Mouse (Mus musculus) lung, postnatal 0 days (tissue): ENCODE data around the gene Igsf21. TPM values are rescaled to one million over a fixed set of nuclear protein-coding genes. Genes with fewer than 3 reads are reported as not detected.

Source experiments
- ATAC-seq: fragments of 200-750 bp; cut with Nextera tagmentation; 2 replicates; pipeline ENCODE4 v1.8.0; 2017; ENCODE audit warnings: moderate library complexity
- DNase-seq: peaks from one replicate; pipeline ENCODE4 v3.0.0-alpha.2; 2016; ENCODE audit warnings: low spot score
- H3K27ac ChIP-seq: fragments of 300-500 bp; sonication (generic); 2 replicates; pipeline ENCODE4 v1.5.1; 2014; ENCODE audit warnings: antibody characterized with exemption, mild to moderate bottlenecking, low read length, mixed read lengths
- H3K27me3 ChIP-seq: fragments of 300-500 bp; sonication (generic); replicated peaks from 2 replicates; pipeline ENCODE4 v1.6.1; 2014; ENCODE audit warnings: low read length, mixed read lengths; ENCODE audit not compliant: insufficient read depth
- H3K36me3 ChIP-seq: fragments of 300-500 bp; sonication (generic); 2 replicates; pipeline ENCODE4 v1.6.1; 2014; ENCODE audit warnings: low read length, mixed read lengths; ENCODE audit not compliant: insufficient read depth
- H3K4me1 ChIP-seq: fragments of 300-500 bp; sonication (generic); 2 replicates; pipeline ENCODE4 v1.6.1; 2014; ENCODE audit warnings: antibody characterized with exemption, low read depth, low read length, mixed read lengths; ENCODE audit not compliant: insufficient read depth
- H3K4me2 ChIP-seq: fragments of 300-500 bp; sonication (generic); replicated peaks from 2 replicates; pipeline ENCODE4 v1.6.1; 2014; ENCODE audit warnings: low read depth, mild to moderate bottlenecking, low read length, moderate library complexity, mixed read lengths
- H3K4me3 ChIP-seq: fragments of 300-500 bp; sonication (generic); 2 replicates; pipeline ENCODE4 v1.5.1; 2014; ENCODE audit warnings: low read depth, low read length
- H3K9ac ChIP-seq: fragments of 300-500 bp; sonication (generic); replicated peaks from 2 replicates; pipeline ENCODE4 v1.6.1; 2014; ENCODE audit warnings: low read depth, mild to moderate bottlenecking
- H3K9me3 ChIP-seq: fragments of 300-500 bp; sonication (generic); 2 replicates; pipeline ENCODE4 v1.6.1; 2016; ENCODE audit warnings: low read length, mixed read lengths
- CTCF ChIP-seq: IDR thresholded peaks from 2 replicates; pipeline ENCODE4 v1.5.1; 2016; ENCODE audit warnings: antibody characterized with exemption, mild to moderate bottlenecking
- EP300 ChIP-seq: IDR thresholded peaks from 2 replicates; pipeline ENCODE4 v1.6.1; 2016; ENCODE audit warnings: antibody characterized with exemption, mild to moderate bottlenecking, control low read depth
- WGBS: fragments of 180-500 bp; shearing (Covaris S2); extraction: QIAGEN DNeasy Blood & Tissue Kit; methylation state at CpG from one replicate; pipeline ENCODE4 v1.1.7; 2014; 5-methylcytosine and 5-hydroxymethylcytosine counted together
- polyA plus RNA-seq: library from polyadenylated mRNA; unstranded; fragments of >200 nt; fragmentation: Nextera tagmentation; extraction: Ambion mirVana; gene quantifications from 2 replicates; pipeline ENCODE4 v1.2.1, GENCODE M21; 2015

The Igsf21 gene
- polyA plus RNA-seq, 1 experiment from 2014 or later: 0.13 TPM

DNA sequence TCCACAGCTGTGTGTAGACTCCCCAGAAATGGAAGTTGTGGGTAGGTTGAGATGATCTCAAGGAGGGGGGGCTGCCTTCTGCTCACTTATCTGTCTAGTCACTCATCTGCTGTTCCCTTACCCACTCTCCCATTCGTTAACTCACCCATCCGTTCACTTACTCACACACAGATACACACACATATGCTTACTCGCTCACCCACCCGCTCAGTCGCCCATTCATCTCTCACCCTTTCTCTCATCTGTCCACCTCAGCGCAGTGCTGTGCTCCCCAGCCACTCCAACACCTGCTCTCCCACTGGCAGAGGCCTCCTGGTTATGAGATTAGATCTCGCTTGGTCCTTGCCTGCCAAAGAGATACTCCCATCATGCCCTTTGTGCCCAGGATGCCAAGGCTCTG lies 22.1 kb downstream of the Igsf21 start:
- no peaks in the 10 kb centered on the region for H3K9me3 ChIP-seq
- 55% methylated on average over 7 of the region's 7 CpGs for WGBS

DNA sequence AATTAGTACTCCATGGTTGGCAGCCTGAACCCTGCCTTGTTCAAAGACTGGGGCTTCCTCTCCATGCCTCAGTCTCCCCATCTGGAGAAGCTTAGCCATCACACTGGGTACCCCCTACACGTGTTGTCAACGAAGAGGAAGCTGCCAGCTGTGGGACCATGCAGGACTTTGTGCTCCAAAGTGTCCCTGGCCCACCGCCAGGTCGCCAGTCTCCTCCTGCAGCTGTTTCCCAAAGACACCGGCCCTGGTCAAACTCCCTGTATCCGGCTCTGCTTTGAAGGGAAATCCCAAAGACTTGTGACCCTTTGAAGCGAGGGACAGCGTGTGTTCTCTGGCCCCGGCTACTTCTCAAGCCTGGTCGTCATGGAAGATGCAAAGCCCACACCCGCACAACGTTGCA lies 23.5 kb downstream of the Igsf21 start:
- no peaks in the 10 kb centered on the region for H3K4me1 ChIP-seq
- no peak overlapping the region for H3K9ac ChIP-seq
- WGBS: 11% methylated on average over 12 of the region's 12 CpGs
- no peak for TF ChIP-seq EP300
- TF ChIP-seq CTCF: no peak
- no peak for DNase-seq
- H3K4me3 ChIP-seq: no peak overlapping the region
- H3K27ac ChIP-seq: no peak overlapping the region
- H3K9me3 ChIP-seq: no peaks in the 10 kb centered on the region
- H3K36me3 ChIP-seq: no peaks in the 10 kb centered on the region
- H3K27me3 ChIP-seq: no peaks in the 10 kb centered on the region
- H3K4me2 ChIP-seq: no peak overlapping the region
- no peak; the same call in 1 of the 2 replicates for ATAC-seq

More for the DNA sequence above, 22.1 kb downstream of the Igsf21 start:
- H3K27me3 ChIP-seq: no peaks in the 10 kb centered on the region
- H3K27ac ChIP-seq: no peak overlapping the region
- ATAC-seq: no peak
- H3K9ac ChIP-seq: no peak overlapping the region
- no peaks in the 10 kb centered on the region for H3K36me3 ChIP-seq
- no peaks in the 10 kb centered on the region for H3K4me1 ChIP-seq
- no peak for DNase-seq
- H3K4me2 ChIP-seq: no peak overlapping the region
- H3K4me3 ChIP-seq: no peak overlapping the region
- no peak for TF ChIP-seq EP300
- TF ChIP-seq CTCF: no peak

DNA sequence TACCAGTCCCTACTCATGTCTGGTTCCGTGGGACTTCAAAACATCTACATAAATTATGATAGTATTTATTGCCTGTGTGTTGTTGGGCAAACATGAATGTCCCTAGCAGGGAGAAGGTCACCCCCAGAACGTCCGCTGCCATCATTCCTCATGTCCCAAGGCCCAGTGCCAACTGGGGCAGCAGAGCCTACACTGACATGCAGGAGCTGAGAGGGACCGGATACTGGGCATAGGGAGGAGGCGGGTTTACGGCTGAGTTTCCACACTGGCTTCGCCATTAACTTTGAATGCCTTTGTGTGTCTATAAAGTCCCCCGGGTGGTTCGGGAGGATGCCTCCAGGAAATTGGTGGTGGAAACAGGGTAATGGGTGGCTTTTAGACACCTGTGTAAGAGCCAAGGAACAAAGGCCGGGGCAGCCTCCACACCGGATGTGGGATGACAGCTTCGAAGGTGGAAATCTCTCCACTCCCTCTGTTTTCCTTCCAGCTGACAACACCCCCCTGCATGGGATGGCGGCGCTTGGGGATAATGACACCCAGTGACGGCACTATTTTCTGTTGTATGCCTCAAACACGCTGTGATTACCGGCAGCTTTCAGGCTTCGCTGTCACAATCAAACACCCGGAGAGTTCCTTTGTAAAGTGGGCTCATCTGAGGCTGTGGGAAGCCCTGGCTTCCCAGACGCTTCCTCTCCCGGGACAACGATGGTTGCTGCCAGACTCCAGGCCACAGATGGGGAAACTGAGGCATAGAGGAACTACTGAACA lies 26.1 kb downstream of the Igsf21 start:
- Histone ChIP-seq H3K27ac (no peak overlapping the region), H3K9ac (no peak overlapping the region), H3K4me1 (no peaks in the 10 kb centered on the region), H3K4me3 (no peak overlapping the region), H3K36me3 (no peaks in the 10 kb centered on the region), H3K27me3 (no peaks in the 10 kb centered on the region), H3K9me3 (no peaks in the 10 kb centered on the region), H3K4me2 (no peak overlapping the region)
- ATAC-seq (peak; percentile 35), DNase-seq (peak; percentile 7)
- TF ChIP-seq EP300 (no peak), CTCF (no peak)
- 46% methylated on average over 22 of the region's 22 CpGs for WGBS

DNA sequence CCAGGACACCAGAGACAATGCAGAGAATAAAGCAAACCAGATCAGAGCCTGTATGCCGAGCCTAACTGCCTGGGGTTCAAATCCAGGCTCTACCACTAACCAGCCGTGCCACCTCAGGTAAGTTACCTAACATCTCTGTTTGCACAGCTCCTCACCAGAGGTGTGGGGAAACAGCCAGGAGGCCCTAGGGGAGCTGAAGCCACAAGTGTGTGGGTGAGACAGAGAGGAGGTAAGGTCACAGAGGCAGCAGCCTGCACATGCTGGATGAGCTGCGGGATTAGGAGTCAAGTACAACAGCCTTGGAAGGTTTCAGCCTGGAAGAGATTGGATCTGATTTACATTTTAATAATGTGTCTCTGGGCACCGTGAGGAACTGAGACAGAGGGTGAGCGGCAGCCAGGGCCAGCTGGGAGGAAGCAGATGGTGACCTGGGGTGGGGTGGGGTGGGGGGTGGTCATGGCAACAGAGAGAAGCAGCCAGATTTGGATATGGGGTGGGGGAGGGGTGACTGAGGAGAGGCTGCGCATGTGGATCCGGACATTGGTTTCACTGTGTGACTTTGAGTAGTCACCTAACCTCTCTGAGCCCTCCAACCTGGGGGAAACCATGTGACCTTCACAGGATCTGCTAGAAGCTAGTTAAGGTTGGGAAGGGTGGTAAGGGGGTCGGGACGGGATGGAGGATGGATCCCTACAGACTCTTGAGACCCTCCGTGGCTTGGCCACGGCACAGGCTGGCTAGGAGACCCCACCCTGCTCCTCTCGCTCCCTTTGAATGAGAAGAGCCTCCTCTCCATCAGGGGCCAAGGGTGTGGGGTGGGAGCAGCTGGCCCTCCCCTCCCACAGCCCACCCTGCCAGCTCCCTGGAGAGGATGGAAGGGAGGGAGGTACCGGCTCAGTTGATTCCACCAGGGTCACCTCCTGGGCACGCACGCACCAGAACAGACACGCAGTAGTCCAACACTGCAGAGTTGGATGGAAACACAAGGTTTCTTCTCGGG lies 27.4 kb downstream of the Igsf21 start:
- ATAC-seq (no peak), DNase-seq (no peak)
- H3K4me2 ChIP-seq: no peak overlapping the region
- TF ChIP-seq CTCF: no peak
- no peak for TF ChIP-seq EP300
- H3K9ac ChIP-seq: no peak overlapping the region
- no peak overlapping the region for H3K27ac ChIP-seq
- no peaks in the 10 kb centered on the region for H3K27me3 ChIP-seq
- no peaks in the 10 kb centered on the region for H3K4me1 ChIP-seq
- H3K9me3 ChIP-seq: no peaks in the 10 kb centered on the region
- no peak overlapping the region for H3K4me3 ChIP-seq
- WGBS: 59% methylated on average over 16 of the region's 17 CpGs
- no peaks in the 10 kb centered on the region for H3K36me3 ChIP-seq

DNA sequence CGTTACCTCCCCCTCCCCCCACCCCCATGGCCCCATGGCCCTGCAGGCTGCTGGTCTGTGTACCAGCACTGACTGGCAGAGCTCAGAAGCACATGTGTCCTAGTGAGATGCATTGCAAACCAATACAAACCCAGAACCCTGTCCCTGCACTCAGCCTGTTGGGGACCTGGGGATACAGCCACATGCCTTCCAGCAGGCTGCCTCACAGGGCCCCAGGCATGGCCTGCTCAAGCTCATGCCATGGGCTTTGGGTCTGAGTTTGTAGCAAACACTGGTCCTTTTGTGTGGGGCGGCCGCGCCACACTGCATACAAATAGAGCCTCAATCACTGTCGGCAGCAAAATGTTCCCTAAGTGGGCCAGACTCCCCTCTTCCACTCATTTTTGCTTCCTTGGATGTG lies 28.2 kb downstream of the Igsf21 start:
- Histone ChIP-seq H3K9ac (no peak overlapping the region), H3K36me3 (no peaks in the 10 kb centered on the region), H3K9me3 (no peaks in the 10 kb centered on the region), H3K4me3 (no peak overlapping the region), H3K27me3 (no peaks in the 10 kb centered on the region), H3K4me1 (no peaks in the 10 kb centered on the region), H3K4me2 (no peak overlapping the region), H3K27ac (no peak overlapping the region)
- WGBS: 73% methylated on average over 5 of the region's 5 CpGs
- TF ChIP-seq EP300: no peak
- TF ChIP-seq CTCF: no peak
- ATAC-seq: no peak
- no peak for DNase-seq

DNA sequence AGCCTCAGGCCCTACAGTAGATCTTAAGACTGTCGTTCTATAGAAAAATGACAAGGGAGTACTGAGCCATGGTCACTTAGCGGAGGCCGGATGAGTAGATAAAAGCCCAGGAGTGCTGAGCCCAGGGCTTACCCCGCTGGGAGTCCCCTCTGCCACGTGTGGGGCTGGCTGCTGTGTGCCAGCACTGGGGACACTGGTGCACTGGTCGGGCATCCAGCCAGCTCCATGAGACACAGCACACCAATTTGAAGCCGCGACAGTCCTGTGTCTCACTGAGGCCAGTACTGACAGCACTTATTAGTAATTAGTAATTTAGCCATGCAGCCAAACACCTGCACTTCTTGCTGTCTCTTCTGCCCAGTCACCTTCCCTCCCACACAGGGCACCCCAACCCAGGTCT lies 28.6 kb downstream of the Igsf21 start:
- Histone ChIP-seq H3K27me3 (no peaks in the 10 kb centered on the region), H3K36me3 (no peaks in the 10 kb centered on the region), H3K27ac (no peak overlapping the region), H3K9me3 (no peaks in the 10 kb centered on the region), H3K9ac (no peak overlapping the region), H3K4me2 (no peak overlapping the region), H3K4me3 (no peak overlapping the region), H3K4me1 (no peaks in the 10 kb centered on the region)
- TF ChIP-seq EP300 (no peak), CTCF (no peak)
- 78% methylated on average over 8 of the region's 8 CpGs for WGBS
- DNase-seq (no peak), ATAC-seq (no peak)
